Mouse (Mus musculus) right cerebral cortex, postnatal 4 days (tissue): ENCODE results near the gene Nxt1.

Experiments
- DNase-seq: peaks from one replicate; pipeline ENCODE4 v3.0.0-alpha.2; 2022

Nxt1 gene

DNA sequence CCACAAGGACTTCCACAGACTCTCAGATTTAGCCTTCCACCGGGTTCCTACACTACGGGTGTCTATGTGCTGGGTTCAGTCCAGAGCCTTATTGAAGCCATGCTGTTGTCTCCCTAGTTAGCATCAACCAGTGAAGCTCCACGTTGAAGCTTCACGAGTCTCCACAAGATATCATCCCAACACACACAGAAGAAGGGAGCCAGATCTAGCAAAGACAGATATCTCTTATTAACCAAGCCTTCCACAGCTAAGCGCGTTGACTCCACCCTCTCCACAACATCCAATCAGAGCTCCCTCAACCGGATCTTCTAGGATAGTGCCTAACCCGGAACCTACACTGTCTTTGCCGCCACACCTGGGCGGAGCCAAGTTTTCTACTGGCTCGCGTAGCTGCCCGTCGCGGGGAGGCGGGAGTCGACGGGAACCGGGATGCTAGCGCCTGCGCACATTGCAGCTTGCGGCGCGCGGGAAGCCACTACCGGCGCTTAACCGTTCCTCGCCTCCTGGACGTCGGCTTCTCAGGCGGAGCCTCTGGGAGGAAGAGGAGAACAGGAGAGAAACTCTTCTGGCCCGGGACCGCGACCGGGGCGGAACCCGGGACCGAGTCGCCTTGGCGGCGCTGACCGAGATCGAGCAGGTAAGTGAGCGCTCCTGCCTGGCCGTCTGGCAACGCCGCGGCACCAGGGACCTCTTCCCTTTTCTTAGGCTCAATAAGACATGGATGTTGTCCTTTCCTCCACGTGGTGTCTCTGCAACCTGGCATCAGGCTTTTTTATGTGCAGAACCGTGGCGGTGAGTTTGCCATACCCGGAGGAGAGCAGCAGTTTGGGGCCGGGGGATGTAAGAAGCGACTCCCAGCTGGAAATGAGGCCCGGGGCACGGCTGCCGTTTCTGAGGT is at the start of gene Nxt1:
Gene Nxt1 (plus strand): TSS at position 403 of the 898 bp plus-strand sequence.
- peak; percentile 98 for DNase-seq

DNA sequence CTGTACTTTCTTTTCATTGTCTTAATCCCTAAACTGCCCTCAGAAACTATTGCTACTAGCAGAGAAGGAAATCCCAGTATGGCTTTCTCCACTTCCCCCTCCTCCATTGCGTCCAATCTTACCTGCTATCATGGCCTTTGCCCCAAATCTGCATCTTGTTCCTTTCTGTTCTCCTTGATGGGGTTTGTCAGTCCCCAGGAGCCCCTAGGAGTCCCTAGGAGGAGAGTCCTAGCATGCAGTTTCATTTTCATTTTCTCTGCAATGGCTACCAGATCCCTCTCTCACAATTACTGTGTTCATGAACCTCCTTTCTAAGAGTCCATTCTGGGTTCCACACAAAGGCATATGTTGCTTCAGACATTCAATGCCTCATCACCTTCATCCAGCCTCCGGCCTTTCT is 49.3 kb upstream of the Nxt1 start:
- DNase-seq = no peak

DNA sequence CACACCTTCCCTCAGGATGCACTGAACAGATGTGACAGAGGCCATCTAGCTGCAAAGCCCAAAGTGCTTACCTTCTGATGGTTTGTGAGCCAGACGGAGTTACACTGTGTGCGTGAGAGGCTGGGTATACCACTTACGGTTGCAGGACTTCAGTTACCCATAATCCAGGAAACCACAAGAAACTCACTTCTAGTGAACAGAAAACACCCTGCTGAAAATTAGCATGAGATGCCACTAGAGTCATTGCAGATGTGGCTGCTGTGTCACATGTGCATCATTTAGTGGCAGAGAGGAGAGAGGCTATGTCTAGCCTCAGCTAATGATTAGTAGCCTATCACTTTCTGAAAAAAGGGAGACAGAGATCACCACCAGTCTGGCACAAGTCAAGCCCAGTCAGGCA is 47.9 kb upstream of the Nxt1 start:
- no peak for DNase-seq

DNA sequence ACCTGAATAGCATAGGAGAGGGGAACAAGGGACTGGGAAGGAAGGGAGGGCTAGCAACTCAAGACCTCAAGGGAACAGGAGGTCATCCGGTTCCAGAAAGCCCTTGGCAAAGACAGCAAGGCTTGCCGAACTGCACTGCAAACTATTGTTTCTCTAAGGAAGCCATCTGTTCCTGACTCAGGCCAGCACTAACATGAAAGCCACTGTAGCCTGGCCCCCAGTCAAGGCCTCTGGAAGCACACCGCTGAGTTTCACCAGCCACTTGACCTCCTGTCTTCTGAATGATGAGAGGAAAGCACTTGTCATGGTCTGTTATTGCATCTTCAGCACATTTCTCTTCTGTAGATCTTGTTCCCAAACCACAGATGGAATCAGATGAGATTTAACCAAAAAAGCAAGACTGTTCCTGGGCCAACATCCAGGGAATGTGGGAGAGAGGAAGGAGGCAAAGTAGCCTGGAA is 45.4 kb upstream of the Nxt1 start:
- no peak for DNase-seq

DNA sequence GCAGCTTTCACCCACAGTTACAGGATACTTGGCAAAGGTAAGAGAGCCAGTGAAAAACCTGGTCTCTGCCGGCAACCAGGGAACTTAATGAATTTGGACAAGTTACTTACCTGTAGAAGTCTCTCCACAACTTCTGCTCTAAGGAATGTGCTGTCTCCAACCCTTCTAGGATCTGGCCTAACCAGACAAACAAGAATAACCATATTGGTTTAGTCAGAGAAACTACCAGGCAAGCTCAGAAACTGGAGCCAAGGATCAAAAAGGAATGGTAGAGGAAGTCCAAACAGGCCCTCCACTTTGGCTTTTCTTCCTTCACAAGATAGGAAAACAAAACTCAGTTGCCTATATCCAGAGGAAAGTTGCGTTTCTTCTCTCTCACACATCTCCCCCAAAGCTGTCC is 41.4 kb upstream of the Nxt1 start:
- no peak for DNase-seq

DNA sequence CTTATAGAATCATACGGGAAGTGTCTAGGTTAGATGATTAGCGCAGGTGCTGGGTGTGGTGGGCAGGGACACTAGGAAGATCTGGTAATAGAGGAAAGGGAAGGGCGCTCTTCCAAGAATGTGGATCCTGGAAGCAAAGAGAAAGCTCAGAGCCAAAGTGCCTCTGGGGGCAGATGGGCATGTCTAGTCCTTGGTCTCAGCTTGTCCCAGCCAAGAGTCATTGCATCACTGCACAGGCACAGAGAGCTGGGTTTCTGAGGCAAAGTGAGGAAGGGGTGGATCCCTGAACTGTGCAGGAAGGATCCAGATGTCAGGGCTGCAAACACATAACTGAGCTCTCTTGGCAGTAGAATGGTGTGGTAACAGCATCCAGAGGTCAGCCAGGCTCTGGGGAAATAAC is 40.8 kb upstream of the Nxt1 start:
- DNase-seq = no peak

DNA sequence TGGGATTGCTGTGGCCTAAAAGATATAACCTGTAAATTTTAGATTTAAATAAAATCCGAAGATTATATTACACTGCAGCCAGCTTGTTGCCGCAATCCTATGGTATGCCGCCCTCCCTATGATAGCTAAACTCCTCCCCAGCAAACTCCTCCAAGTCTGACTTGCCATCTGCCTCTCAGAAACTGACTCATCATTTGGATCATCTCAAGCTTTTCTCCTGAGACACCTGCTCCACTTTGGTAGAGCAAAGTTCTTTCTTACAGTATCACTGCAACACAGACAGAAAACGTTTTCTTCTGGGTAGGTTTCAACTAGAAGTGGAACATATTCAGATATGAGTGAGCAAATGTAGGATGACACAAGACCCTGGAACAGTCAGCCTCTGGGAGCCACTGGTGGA is 37.9 kb upstream of the Nxt1 start:
- DNase-seq = no peak

DNA sequence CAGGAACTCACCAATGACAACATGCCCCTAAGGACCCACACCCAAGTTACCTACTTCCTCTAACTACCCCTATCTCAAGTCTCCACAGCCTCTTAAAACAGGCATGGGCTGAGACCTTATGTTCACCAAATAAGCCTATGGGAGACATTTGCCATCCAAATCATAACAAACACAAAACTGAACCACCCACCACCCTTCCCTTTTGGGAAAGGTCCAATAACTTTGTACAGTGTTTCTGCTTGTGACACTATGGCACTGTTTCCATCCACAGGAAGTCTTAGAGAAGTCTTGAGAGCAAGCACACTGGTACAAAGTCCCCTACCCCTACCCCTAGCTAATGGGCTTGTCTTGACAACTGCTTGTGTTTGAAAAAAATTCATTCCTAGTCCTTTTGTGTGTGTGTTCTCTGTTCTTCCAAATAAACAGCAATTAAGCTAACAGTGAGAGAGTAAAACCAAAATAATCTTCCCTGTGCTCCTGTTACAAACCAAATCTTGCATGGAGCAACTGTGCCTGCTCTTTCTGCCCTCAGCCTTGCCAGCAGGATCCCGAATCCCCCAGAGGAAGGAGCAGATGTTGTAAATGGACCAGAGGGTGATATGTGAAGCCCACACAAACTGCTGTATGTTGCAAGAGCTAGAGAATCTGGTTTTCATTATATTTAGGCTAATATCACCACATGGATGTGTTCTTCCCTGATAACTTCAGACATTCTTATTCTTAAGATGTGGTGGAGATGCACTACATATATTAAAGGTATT is 29.6 kb upstream of the Nxt1 start:
- no peak for DNase-seq

DNA sequence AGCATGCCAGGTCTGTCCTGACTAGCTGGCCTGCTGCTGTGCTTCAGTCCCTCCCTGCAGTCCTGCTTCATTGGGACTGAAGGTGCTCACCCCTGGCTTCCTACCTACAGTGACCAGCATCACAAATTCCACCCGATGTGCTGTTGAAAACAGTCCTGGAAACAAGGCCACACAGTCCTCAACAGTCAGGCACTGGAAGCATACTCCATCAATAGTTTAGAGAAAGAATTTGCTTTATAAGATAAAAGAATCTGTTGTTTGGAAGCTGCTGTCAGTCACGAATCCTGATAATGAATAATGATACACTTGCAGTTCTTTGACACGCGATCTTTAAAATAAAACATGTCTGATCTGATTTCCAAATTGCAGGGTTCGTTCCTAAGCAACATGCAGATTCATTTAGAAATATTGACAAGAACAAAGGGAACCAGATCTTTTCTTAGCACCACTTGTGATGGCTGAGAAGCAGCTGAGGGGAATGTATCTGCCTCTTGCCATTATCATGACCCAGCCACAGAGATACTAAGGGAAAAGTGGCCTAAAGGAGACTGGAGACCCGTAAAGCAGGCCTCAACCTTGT is 27.9 kb upstream of the Nxt1 start:
- DNase-seq = no peak

DNA sequence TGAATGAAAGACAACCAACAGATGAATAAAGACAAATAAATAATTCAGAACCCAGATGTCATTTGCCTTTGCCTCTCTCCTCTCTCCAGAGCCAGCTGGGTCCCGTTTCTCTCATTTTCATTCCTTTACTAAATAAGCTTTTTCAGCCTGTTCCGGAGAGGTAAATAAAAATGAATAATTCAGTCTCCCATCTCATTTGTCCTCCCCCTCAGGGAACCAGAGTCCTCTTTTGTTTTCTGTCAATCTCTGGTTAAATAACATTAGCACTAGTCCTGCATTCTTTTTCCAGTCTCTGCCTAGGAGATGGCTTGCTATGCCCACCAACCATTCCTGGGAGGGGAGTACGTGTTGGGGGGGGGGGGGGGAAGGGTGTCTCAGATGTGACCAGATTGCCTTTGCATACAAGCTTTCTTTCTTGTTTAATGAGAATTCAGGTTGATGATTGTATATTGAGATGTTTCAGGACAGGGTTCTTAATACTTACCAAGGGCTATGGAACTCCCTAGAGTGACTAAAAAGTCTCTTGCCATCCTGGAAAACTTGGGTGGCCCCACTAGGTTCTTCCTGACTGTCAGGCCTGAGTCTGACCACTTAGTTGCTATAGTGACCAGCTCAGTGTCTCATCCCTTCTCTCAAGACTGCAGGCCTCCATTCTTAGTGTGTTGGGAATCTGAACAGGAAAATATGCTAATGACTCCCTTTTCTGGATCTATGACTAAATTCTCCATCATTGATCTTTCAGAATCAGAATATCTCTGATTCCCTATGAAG is 21.6 kb upstream of the Nxt1 start:
- DNase-seq = no peak

DNA sequence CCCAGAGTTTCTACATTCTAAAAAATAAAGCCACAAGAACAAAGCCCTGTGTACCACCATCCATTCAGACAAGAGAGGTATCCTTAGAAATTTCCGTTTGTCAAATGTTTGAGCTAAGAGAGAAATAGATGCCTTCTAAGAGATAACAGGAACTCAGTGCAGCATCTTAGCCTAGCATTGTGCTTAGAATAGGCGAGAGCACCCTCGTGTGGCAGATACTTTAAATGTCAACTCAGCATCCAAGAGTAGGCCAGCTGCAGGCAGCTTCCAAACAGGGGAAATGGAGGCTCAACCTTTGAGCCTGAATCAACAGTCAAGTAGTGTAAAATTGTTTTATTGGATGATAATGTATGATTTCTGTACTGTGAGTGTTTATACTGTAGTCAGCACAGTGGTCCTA is 17.4 kb upstream of the Nxt1 start:
- DNase-seq = peak; percentile 73

DNA sequence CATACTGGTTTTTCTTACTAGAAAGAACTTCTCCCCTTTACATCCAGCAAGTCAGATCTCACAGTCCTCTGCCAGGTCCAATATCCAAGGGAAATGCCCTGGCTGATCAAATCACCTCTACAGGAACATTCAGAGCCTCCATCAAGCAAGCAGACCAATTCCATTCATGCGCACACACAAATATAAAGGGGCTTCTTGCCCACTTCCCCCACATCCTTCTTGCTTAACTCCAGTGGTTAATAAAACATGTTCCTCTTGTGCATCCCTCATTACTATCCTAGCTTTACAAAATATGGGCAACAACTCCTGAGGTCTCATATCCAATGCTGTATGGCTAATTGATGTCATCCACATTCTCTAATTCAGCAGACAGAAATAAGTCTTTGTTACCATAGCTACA is 8.9 kb upstream of the Nxt1 start:
- DNase-seq = no peak

DNA sequence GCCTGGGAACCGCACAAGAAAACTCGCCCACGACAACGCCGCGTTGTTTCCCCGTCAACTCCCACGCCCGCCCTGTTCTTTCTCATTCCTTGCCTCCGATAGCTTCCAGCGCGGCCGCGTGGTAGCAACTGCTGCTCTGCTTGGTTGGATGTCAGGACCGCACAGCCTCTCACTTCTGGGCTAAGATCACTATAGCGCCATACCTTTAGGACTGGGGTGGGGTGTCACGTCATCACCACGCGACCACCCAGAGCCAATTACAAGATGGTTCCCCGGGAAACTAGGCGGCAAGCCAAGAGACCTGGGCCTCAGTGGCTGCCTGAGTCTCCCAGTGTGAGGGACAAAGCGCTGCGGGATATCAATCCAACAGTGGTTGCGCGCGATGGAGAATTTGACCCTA is 5.4 kb downstream of the Nxt1 start:
- DNase-seq = peak; percentile 92

DNA sequence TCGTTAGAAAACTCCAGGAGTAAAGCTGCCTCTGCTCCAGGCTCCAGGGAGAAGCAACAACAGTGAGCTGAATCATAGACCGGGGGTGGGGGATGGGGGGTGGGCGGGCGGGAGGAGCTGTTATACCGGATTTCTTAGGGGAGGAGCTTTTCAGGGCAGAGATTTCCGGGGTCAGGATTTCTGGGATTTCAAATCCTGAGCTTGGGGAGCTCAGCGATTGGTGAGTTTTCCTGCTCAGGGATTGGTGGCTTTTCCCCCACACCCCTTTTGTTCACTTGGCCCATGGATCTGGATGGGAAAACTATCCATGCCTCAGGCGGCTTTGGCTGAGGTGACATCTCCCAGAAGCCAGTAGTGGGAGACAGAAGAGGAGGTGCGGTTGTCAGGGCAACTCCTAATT is 6.9 kb downstream of the Nxt1 start:
- DNase-seq = no peak

DNA sequence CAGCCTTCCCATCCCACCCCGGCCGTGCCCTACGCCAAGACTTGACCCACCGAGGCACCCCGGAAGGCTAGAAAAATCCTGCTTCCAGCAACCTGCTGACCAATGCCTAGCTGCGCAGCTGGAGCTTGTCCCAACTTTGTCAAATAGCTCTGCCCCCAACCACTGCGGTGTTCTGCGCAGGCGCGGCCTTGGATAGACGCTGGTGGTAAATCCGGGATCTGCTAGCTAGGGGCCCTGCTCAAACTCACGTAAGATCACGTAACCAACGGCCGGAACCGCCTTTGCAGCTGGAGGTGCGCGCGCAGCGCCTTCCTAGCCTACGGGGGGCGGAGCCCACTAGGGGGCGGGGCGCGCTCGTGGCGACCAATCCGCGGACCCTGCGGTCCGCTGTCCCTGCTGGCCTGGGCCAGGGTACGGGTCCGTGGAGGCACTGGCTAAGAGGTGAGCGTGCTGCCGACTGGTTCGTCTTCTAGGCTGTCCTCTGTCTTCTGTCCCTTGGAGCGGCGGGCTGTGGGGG is 8.4 kb downstream of the Nxt1 start, which contains the start of gene Gzf1:
Gene Gzf1 (plus strand): TSS at position 249 of the 517 bp plus-strand sequence.
- DNase-seq = peak; percentile 100

DNA sequence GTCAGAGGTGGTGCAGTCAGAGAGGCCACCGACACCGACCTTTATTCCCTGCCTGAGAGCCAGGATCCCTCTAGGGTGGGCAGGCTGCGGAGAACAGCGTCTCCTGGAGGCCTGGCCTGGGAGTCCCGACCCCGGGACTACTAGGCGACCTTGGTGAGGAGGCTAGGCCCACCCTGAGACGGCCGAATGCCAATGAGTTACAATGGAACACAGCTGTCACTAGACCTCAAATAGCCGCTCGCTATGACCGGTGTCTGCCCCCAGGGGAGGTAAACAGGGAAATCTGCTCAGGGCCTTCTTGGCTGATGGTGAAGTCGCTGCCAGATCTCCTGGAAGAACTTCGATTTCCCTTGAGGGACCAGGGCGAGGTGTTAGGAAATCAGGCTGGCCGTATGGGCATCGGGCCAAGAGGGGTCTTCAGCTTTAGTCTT is 9.1 kb downstream of the Nxt1 start:
- peak; percentile 47 for DNase-seq

DNA sequence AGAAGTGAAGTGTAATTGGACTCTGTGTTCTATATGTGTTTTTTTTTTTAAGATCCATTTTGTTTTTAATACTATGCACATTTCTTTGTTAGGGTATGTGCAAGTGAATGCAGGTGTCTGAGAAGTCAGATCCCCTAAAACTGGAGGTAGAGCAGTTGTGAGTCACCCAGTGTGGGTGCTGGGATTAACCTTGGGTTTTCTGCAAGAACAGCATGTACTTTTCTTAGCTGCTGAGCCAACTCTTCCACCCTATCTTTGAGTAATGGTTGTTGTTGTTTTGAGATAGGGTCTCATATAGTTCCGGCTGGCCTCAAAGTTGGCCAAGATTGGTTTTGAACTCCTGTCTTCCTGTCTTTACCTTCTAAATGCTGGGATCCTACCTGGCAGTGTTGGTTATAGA is 10.6 kb downstream of the Nxt1 start:
- no peak for DNase-seq

DNA sequence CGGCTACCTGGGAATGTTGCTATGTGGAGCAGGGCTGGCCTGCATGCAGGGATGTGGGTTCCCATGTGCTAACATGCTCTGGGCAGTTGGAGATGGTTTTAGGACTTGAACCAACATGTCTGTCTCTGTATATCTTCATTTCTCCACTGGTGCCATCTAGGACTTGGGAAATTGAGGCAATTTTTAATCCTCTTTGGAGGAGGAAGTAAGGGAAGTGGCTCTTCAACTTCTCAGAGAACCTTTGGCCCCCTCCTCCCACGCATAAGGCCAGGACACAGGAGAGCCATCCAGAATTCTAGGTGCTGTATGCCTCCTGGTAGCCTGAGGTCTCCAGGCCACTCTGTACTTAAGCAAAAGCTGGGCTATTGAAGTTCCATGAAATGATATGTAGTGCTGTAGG is 12.6 kb downstream of the Nxt1 start:
- no peak for DNase-seq

DNA sequence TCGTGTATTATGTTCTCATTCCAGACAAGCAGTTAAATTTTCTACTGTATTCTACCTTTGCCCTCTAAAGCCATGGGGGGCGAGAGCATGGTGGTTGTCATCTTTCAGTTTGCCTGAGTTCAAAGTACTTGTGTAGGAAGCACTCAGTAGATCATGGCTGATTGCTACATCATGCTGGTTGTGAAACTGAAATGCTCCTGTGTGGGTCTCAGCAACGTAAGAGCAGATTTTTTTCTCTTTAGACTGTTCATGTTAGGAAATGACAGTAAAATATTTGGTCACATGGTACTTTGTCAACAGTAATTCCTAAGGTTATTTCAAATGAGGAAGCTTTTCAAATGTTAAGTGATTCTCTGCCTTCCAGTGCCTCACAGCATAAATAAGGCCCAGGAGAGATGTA is 13.3 kb downstream of the Nxt1 start:
- no peak for DNase-seq

DNA sequence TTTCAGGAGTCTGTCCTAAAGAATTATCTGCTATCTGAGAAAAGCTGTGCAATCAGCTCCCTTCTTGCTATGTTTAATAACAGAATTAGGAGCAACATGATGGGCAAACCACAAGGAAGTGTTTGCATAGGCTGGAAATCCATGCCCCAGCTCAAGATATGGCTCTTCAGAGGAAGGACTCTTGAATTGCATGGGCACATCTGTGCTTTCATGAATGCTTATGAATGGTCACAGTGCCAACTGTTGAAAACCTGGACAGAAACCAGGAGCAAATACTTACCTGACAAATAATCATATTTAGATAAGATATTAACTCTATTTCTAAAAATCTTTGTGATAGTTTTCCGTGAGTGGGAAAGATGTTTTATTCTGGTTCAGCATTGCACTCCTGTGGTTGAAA is 14.5 kb downstream of the Nxt1 start:
- DNase-seq = no peak

DNA sequence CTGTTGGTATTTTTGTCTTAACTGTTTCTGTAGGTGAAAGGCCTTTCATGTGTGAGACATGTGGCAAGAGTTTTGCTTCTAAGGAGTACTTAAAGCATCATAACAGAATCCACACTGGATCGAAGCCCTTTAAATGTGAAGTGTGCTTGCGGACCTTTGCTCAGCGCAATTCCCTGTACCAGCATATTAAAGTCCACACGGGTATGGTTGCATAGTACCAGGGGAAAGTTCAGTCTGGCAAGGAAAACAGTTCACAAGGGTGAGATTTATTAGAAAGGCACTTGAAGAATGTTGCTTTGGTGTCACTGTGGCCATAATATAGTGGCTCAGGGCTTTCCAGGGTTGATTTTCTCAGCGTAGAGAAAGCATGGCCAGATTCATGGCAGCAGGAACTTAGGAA is 15.6 kb downstream of the Nxt1 start:
- no peak for DNase-seq

DNA sequence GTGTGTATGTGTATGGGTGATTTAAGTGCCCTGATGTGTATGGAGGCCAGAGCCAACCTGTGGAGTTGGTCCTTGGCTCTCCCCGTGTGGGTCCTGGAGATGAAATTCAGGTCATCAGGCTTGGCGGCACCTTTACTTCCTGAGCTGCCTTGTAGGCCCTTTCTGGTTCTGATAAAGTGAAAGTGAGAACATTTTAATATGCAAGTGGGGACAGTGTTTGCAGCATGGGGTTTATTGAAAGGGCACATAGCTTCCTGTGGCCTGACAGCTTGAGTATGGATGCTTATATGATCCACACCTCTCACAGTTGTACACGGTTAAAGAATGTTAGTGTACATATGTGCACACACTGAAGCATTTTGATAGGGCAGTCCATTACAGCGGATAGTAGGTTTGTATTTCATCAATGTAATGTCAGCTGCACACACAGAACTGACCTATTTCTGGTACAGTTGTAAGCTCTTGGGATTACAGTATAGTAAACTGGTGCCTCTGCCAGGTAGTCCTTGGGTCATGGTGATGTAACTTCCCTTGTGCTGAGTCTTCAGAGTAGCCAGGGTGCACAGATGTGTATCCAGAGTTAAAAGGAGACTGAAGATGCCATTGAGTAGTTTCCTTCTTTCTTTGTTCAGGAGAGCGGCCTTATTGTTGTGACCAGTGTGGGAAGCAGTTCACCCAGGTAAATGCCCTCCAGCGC is 17.2 kb downstream of the Nxt1 start:
- DNase-seq = no peak
